Mouse (Mus musculus) heart, embryonic 13.5 days (tissue): ENCODE data around the gene Cbx3. TPM values are rescaled to one million over a fixed set of nuclear protein-coding genes. Genes with fewer than 3 reads are reported as not detected.

Experiments
- ATAC-seq: fragments of 200-750 bp; cut with Nextera tagmentation; 2 replicates; pipeline ENCODE4 v1.8.0; 2017; ENCODE audit warnings: moderate TSS enrichment; ENCODE audit not compliant: insufficient number of reproducible peaks, low FRiP score, low TSS enrichment; ENCODE audit errors: extremely low read depth
- H3K27ac ChIP-seq: fragments of 300-500 bp; sonication (generic); replicated peaks from 2 replicates; pipeline ENCODE4 v1.5.1; 2015; ENCODE audit warnings: moderate library complexity, mild to moderate bottlenecking, inconsistent platforms
- H3K27me3 ChIP-seq: fragments of 300-500 bp; sonication (generic); replicated peaks from 2 replicates; pipeline ENCODE4 v1.6.1; 2015; ENCODE audit warnings: mild to moderate bottlenecking, inconsistent platforms
- H3K36me3 ChIP-seq: fragments of 300-500 bp; sonication (generic); 2 replicates; pipeline ENCODE4 v1.6.1; 2015; ENCODE audit warnings: mild to moderate bottlenecking, inconsistent platforms
- H3K4me1 ChIP-seq: fragments of 300-500 bp; sonication (generic); 2 replicates; pipeline ENCODE4 v1.6.1; 2015; ENCODE audit warnings: inconsistent platforms
- H3K4me2 ChIP-seq: fragments of 300-500 bp; sonication (generic); 2 replicates; pipeline ENCODE4 v1.6.1; 2015; ENCODE audit warnings: inconsistent platforms, mild to moderate bottlenecking, moderate library complexity
- H3K4me3 ChIP-seq: fragments of 300-500 bp; sonication (generic); 2 replicates; pipeline ENCODE4 v1.5.1; 2015; ENCODE audit warnings: moderate library complexity, mild to moderate bottlenecking, inconsistent platforms
- H3K9ac ChIP-seq: fragments of 300-500 bp; sonication (generic); 2 replicates; pipeline ENCODE4 v1.6.1; 2015; ENCODE audit warnings: inconsistent platforms, mild to moderate bottlenecking, moderate library complexity
- H3K9me3 ChIP-seq: fragments of 300-500 bp; sonication (generic); 2 replicates; pipeline ENCODE4 v1.6.1; 2016; ENCODE audit warnings: inconsistent platforms
- WGBS: fragments of 180-500 bp; shearing (Covaris S2); methylation state at CpG from one replicate; pipeline ENCODE4 v1.1.7; 2015; ENCODE audit warnings: mixed read lengths; 5-methylcytosine and 5-hydroxymethylcytosine counted together
- polyA plus RNA-seq: library from polyadenylated mRNA; unstranded; fragments of >200 nt; fragmentation: Nextera tagmentation; extraction: Ambion mirVana; gene quantifications from 2 replicates; pipeline ENCODE4 v1.2.1, GENCODE M21; 2015

The Cbx3 gene
- 320 and 353 TPM in 2 replicates for polyA plus RNA-seq

DNA sequence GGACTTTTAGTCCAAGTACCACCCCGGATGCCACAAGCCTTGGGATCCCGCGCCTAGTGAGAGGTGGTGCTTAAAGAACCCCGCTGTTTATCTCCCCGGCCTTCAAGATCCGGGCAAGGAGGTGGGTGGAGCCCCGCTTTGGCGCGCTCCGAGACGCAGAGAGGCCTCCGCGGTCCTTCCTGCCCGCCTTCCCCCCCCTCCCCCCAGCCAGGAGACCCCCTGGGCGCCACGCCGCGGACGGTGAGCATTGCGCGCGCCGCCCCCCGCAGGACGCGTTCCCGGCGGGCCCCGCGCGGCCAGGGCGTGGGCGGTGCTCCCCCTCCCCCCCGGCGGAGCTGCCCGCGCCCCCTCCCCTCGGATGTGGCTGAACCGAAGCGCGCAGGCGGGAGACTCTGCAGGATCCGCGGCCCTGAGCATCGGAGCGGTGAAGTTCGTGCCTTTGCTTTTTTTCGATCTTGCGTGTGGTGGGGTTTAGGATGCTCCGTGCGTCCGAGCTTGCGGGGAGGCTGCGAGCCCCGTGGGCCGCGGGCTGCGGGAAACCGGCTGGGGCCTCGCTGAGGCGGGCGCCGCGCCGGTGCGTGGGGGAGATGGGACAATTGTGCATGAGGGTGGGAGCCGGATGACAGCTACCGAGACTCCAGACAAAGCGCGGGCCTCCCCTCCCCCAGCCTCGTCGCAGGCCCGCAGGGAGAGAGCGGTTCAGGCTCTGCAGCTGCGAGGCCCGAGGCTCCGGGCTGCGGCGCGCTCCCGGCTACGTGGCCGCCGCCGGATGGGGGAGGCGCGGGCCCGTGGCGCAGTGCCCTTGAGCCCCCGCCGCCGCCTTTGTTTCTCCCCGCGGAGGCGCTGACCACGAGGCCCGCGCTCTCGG lies at the start of gene Cbx3:
Cbx3 (plus strand) TSS at position 50 of the 868 bp plus-strand sequence.
- H3K4me1 ChIP-seq = peaks cover 37% of the 10 kb centered on the region
- no peaks in the 10 kb centered on the region for H3K27me3 ChIP-seq
- WGBS = under 1% methylated on average over 75 of the region's 99 CpGs
- H3K27ac ChIP-seq = peak within 1 kb of the TSS; percentile 100
- H3K4me3 ChIP-seq = peak within 1 kb of the TSS; percentile 94
- H3K36me3 ChIP-seq = peaks cover 54% of the 10 kb centered on the region
- ATAC-seq = peak; percentile 77
- no peaks in the 10 kb centered on the region for H3K9me3 ChIP-seq
- peak within 1 kb of the TSS; percentile 100 for H3K9ac ChIP-seq
- peak within 1 kb of the TSS; percentile 77 for H3K4me2 ChIP-seq

DNA sequence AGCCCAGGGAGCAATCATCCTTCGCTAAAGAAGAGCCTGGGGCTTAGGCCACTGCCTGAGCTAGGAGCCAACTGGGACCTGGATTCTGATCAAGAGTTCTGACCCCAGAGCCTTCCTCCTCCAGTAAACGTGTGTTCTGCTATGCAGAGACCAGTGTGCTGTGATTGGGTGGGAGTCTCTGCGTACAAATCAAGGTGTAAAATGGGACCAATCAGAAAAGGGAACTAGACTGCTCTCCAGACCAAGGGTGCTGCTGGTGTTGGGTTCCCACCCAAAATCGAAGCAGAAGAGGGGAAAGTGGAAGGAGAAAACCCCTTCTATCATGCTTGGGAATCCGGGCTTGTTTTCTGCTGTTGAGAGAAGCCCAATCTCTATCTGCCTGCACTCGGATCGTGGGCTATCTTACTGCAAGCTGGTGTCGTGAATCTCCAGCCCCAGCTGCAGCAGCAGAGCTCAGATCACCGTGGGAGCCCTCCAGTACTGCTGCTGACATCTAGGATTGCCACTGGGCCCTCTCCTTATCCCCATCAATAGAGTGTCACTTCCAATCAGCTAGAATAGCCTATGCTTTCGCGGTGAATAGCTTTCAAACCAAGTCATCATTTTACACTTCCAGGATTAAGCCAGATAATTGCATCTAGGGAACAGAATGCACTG lies 46.6 kb upstream of the Cbx3 start:
- H3K27me3 ChIP-seq = no peaks in the 10 kb centered on the region
- no peak overlapping the region for H3K9ac ChIP-seq
- 38% methylated on average over 11 of the region's 11 CpGs for WGBS
- no peaks in the 10 kb centered on the region for H3K36me3 ChIP-seq
- no peak overlapping the region for H3K4me3 ChIP-seq
- no peaks in the 10 kb centered on the region for H3K4me1 ChIP-seq
- ATAC-seq = no peak
- H3K27ac ChIP-seq = no peak overlapping the region
- no peaks in the 10 kb centered on the region for H3K9me3 ChIP-seq
- no peak overlapping the region for H3K4me2 ChIP-seq

DNA sequence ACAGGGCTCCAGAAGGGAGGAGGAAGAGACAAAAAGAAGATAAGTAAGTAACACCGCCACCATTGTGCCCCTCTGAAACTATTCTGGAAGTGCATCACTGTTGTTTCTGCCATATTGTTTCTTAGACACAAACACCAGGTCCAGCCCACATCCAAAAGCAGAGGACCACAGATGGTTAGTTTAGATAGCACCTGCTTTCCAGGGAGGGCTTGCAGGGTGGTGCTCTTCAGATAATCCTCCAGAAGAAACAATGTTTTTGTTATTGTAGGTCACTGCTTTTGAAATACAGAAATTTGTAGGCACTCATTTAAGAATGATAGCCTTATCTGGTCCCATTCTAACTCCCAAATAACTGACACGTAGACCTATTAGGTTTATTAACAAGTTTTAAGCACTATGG lies 45.6 kb upstream of the Cbx3 start:
- no peak overlapping the region for H3K9ac ChIP-seq
- H3K4me1 ChIP-seq = no peaks in the 10 kb centered on the region
- H3K27me3 ChIP-seq = peaks cover 4% of the 10 kb centered on the region; the same call in 1 of the 2 replicates
- H3K27ac ChIP-seq = no peak overlapping the region
- H3K9me3 ChIP-seq = no peaks in the 10 kb centered on the region
- ATAC-seq = no peak
- H3K4me3 ChIP-seq = no peak overlapping the region
- 74% methylated on average over 2 of the region's 2 CpGs for WGBS
- H3K36me3 ChIP-seq = no peaks in the 10 kb centered on the region
- H3K4me2 ChIP-seq = no peak overlapping the region

DNA sequence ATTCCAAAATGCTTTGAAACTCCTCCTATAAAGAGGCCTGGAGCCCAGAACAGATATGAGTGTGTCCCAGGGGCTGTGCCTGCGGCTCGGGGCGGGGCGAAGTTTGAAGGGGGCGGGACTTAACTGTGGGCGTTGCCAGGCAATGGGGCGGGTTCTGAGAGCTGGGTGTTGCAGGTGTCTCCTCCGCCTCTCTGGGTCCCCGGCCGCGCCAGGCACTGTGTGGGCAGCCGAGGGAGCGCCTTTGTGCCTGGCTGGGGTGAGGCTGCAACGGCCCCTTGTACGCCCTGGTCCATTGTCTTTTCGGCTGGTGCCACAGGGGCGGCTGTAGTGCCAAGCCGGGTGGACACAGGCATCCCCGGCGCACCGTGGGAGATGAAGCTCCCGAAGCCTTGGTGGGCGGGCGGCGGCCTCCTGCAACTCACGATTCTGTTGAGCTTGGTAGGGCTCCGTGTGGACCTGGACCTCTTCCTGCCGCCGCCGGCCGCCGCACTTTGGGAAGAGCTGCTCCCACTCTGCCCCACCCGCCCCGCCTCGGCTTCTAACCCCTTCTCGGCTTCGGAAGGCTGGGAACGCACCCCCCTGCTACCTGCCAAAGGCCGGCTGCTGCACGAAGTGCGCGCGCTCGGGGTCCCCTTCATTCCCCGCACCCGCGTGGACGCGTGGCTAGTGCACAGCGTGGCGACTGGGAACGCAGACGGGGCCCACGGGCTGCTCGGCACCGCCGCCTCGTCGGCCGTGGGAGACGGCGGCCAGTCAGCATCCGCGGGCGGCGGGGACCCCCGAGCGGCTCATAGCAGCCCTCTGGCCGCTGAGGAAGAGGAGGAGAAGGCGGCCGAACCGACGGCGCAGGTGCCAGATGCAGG lies 37.4 kb upstream of the Cbx3 start, which contains the start of gene Nfe2l3:
Nfe2l3 (plus strand) TSS at position 136 of the 863 bp plus-strand sequence.
- Histone ChIP-seq H3K27ac (no peak within 1 kb of the TSS), H3K4me2 (peak within 1 kb of the TSS; percentile 98), H3K36me3 (no peaks in the 10 kb centered on the region), H3K4me3 (peak within 1 kb of the TSS; percentile 72), H3K9me3 (no peaks in the 10 kb centered on the region), H3K4me1 (peaks cover 36% of the 10 kb centered on the region), H3K9ac (peak within 1 kb of the TSS; percentile 84), H3K27me3 (peaks cover 56% of the 10 kb centered on the region)
- peak; percentile 72; the same call in 1 of the 2 replicates for ATAC-seq
- 2% methylated on average over 74 of the region's 74 CpGs for WGBS

DNA sequence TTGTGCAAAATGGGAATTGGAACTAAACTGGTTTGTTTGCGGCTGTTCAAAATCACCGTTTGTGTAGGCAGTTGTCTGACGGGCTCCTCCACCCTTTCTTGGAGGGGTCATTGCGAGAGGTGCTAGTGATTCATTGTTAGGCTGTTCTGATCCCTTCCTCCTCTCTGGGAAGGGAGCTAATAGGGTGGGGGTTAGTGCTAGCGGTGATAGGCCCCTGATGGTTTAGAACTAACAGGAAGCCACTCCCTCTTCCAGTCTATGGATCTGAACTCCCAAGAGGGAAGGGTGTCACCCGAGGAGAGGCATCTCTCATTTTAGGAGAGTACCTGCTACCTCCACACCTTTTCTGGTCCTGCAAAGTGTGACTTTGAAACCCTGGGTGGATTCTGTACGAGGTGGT lies 35.9 kb upstream of the Cbx3 start:
- WGBS = 43% methylated on average over 7 of the region's 7 CpGs
- no peak overlapping the region for H3K27ac ChIP-seq
- 0 out of 2 replicates have a peak overlapping the region, but pooled peaks have one; percentile 72 for H3K4me3 ChIP-seq
- peaks cover 54% of the 10 kb centered on the region for H3K27me3 ChIP-seq
- no peak overlapping the region; the same call in 1 of the 2 replicates for H3K9ac ChIP-seq
- no peaks in the 10 kb centered on the region for H3K9me3 ChIP-seq
- peak overlapping the region; percentile 98 for H3K4me2 ChIP-seq
- H3K4me1 ChIP-seq = peaks cover 51% of the 10 kb centered on the region
- no peaks in the 10 kb centered on the region for H3K36me3 ChIP-seq
- ATAC-seq = no peak

DNA sequence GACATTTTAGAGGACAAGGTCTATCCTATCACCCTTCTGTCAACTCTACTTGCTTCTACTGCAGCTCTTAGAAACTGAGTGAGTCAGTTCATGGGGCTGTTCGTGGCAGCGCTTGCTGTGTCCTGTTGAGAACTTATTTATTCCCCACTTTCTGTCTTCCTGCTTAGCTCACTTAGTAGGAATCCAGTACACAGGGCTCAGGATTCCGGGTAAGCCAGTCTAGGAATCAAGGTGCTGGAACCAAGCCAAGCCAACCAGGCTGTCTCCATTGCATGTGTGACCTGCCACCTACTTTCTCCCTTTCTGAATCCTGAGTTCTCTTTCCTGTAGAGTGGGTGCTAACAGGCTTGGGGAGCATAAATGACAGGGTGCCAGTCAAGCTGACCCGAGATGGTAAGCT lies 32.5 kb upstream of the Cbx3 start:
- 23% methylated on average over 4 of the region's 4 CpGs for WGBS
- H3K27me3 ChIP-seq = peaks cover 28% of the 10 kb centered on the region
- H3K27ac ChIP-seq = peak overlapping the region; percentile 92
- peak overlapping the region; percentile 50 for H3K4me2 ChIP-seq
- H3K4me3 ChIP-seq = no peak overlapping the region
- no peaks in the 10 kb centered on the region for H3K9me3 ChIP-seq
- no peaks in the 10 kb centered on the region for H3K36me3 ChIP-seq
- H3K4me1 ChIP-seq = peaks cover 56% of the 10 kb centered on the region
- H3K9ac ChIP-seq = peak overlapping the region; percentile 20; the same call in 1 of the 2 replicates
- ATAC-seq = no peak

DNA sequence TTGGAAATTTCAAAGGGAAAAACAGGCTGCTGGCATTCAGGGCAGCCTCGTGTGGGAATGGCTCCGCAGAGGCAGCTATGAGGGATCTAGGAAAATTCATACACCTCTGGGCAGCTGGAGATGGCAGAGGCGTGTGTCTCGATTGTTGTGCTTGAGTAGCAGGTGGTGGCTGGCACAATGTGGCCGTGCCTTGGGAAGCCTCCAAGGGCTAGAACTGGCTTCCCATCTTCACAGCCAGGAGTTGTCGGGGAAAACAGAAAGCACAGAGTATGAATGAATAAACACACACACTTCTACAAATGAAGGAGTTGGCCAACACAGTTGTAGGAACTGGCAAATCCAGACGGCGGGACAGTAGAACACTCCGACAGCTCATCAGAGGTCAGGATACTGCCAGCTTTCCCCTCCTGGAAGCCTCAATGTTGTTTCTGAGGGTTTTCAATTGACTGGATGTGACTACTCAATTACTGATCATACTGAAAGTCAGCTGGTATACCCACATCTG lies 31.3 kb upstream of the Cbx3 start:
- H3K27ac ChIP-seq = peak overlapping the region; percentile 92
- H3K4me1 ChIP-seq = peaks cover 46% of the 10 kb centered on the region
- WGBS = 72% methylated on average over 9 of the region's 9 CpGs
- H3K36me3 ChIP-seq = no peaks in the 10 kb centered on the region
- H3K9ac ChIP-seq = no peak overlapping the region
- no peak overlapping the region for H3K4me2 ChIP-seq
- H3K4me3 ChIP-seq = no peak overlapping the region
- H3K9me3 ChIP-seq = no peaks in the 10 kb centered on the region
- peaks cover 16% of the 10 kb centered on the region for H3K27me3 ChIP-seq
- no peak for ATAC-seq

DNA sequence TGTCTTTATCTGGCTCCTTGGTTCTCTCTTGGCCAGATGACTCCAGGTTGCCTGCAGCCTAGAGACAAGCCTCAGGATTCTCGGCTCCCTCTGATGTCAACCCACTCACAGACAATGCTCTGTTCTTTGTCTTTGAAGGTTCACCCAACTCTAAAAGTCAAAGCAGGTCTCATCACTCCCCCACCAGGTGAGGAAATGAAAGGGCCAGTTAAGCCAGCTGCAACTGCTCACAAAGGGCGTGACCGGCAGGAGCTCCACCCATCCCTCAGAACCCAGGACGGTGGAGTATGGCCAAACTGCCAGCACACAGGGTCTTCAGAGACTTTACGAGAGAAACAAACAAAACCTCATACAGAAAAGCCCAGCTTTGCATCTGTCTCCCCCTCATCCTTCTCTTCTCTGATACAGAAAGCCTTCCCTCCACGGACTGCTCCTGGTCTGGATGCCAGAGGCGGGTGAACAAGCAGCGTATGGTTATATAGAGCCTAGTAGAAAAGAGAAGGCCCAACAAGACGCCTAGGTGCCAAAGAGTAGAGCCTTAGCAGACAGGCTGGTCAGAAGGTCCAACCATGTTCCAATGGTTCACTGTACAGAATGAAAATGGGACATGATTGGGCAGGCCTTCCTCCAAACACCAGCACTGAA lies 27.8 kb upstream of the Cbx3 start:
- H3K9ac ChIP-seq = no peak overlapping the region
- H3K4me1 ChIP-seq = peaks cover 34% of the 10 kb centered on the region
- H3K36me3 ChIP-seq = no peaks in the 10 kb centered on the region
- H3K4me3 ChIP-seq = no peak overlapping the region
- no peak overlapping the region for H3K27ac ChIP-seq
- no peak overlapping the region for H3K4me2 ChIP-seq
- WGBS = 55% methylated on average over 9 of the region's 9 CpGs
- no peak for ATAC-seq
- H3K9me3 ChIP-seq = no peaks in the 10 kb centered on the region
- no peaks in the 10 kb centered on the region for H3K27me3 ChIP-seq

DNA sequence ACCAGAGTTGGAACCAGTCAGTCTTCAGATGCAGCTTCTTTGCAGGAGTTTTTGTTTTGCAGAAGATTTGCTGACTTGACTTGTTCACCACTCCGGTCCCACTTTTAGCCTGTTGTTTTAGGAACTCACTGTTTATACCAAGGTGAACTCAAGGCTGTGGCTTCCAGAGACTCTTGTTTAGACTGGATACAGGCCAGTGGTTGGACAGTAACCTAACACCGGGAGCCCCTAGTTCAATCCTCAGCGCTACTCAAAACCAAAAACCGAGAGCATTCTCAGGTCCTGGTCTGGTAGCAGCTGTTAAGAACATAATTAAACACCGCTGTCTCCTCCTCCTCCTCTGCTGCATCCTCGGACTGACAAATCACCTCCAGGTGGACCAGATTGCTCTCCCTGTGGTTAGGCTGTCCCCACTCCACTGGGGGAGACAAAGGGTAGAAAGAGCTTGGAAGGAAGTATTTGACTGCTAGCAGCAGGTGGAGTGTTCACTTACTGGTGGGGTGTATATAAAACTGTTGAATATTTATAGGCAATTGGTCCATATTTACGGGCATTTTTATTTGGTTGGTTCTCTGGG lies 17.1 kb upstream of the Cbx3 start:
- no peak overlapping the region for H3K9ac ChIP-seq
- no peak overlapping the region for H3K4me3 ChIP-seq
- H3K4me1 ChIP-seq = no peaks in the 10 kb centered on the region
- no peak for ATAC-seq
- no peak overlapping the region for H3K27ac ChIP-seq
- no peak overlapping the region for H3K4me2 ChIP-seq
- WGBS = 69% methylated on average over 7 of the region's 7 CpGs
- peaks cover 10% of the 10 kb centered on the region for H3K36me3 ChIP-seq
- no peaks in the 10 kb centered on the region for H3K27me3 ChIP-seq
- no peaks in the 10 kb centered on the region for H3K9me3 ChIP-seq

DNA sequence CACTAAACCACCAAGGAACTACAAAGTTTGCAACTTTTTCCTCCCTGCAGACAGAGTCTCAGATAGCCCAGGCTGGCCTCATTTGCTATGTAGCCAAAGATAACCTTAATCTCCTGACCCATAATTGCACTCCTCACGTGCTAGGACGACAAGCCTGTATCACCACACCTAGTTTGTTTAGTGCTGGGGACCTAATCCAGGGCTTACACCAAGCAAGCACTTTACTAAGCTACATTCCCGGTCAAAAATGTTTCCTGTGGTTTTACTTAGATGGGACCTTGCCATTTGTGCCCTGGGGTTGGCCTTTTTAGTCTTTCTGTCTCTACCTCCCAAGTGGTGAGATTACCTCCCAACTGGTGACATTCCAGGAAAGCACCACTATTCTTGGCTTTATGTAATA lies 15.2 kb upstream of the Cbx3 start:
- no peaks in the 10 kb centered on the region for H3K9me3 ChIP-seq
- peaks cover 25% of the 10 kb centered on the region for H3K36me3 ChIP-seq
- no peak overlapping the region for H3K4me3 ChIP-seq
- H3K27ac ChIP-seq = no peak overlapping the region
- H3K4me2 ChIP-seq = no peak overlapping the region
- H3K9ac ChIP-seq = no peak overlapping the region
- no peaks in the 10 kb centered on the region for H3K4me1 ChIP-seq
- no peak for ATAC-seq
- no peaks in the 10 kb centered on the region for H3K27me3 ChIP-seq
- 36% methylated on average over 3 of the region's 3 CpGs for WGBS
